Mouse (Mus musculus) thymus, adult 2 months (tissue): ENCODE data around the gene Sez6l.

Experiments
- CTCF ChIP-seq: fragments of 200-500 bp; IDR thresholded peaks from 2 replicates; pipeline ENCODE4 v1.5.1; 2012; ENCODE audit warnings: mild to moderate bottlenecking, control low read depth, low read length, moderate library complexity, borderline replicate concordance; ENCODE audit not compliant: control insufficient read depth, poor library complexity, insufficient read depth; ENCODE audit errors: extremely low read depth
- POLR2A ChIP-seq: fragments of 200-500 bp; IDR thresholded peaks from 2 replicates; pipeline ENCODE4 v1.6.1; 2012; ENCODE audit warnings: mild to moderate bottlenecking, low read length, control low read depth, moderate library complexity; ENCODE audit not compliant: control insufficient read depth, poor library complexity, insufficient read depth; ENCODE audit errors: extremely low read depth

- TF ChIP-seq CTCF, result no peak
- no peak for TF ChIP-seq POLR2A
Observed at GRCm38 (mm10) chr5:112535868-112536267, 41.1 kb downstream of the Sez6l start.
